Mouse (Mus musculus): ENCODE measurements around the gene Amy2a2.
"Not testable (repeated sequence)": the region's sequence is repeated elsewhere in the genome, so short reads cannot be mapped to it uniquely, and the experiment has no call there.

Gene Amy2a2

GRCm38 (mm10) chr3:113356558-113356957 lies at the start of gene Amy2a2:
Amy2a2 (minus strand) TSS chr3:113356658.
- not testable (repeated sequence) for DNase-seq (ENCODE audit: low read depth, low spot score)

DNA sequence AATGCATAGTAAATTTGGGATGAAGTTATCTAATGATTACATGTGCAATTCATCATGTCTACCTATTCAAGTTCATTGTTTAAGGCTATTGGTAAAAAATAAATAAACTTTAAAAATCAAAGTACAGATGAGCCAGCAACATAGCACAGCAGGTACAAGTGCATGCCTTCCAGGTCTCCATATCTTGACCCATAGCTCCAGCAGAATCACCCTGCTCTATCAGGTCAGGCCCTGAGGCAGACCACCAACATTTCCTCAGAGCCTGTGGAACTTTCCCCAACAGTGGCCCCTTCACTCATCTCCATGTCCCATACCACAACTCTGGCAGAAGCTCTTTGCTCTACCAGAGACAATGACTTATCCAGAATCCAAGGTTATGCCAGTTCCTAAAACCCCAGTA lies 11.0 kb downstream of the Amy2a2 start:
- DNase-seq (ENCODE audit: low read depth, low spot score), result not testable (repeated sequence)

- DNase-seq (ENCODE audit: low read depth, low spot score), result not testable (repeated sequence)
These were observed 32.5 kb downstream of the Amy2a2 start, which contains the start of gene Amy2a3 for GRCm38 (mm10) chr3:113323952-113324351. Amy2a3 (minus strand) TSS chr3:113324052.

DNA sequence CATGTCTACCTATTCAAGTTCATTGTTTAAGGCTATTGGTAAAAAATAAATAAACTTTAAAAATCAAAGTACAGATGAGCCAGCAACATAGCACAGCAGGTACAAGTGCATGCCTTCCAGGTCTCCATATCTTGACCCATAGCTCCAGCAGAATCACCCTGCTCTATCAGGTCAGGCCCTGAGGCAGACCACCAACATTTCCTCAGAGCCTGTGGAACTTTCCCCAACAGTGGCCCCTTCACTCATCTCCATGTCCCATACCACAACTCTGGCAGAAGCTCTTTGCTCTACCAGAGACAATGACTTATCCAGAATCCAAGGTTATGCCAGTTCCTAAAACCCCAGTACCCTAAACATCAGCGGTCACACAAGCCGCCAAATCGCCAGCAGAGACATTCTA lies 43.5 kb downstream of the Amy2a2 start:
- not testable (repeated sequence) for DNase-seq (ENCODE audit: low read depth, low spot score)

Measured in A20 (cell line).